Mouse (Mus musculus) cortical plate, adult 2 months (tissue): ENCODE measurements around the gene Loxl3.

ENCODE experiments used
- CTCF ChIP-seq: fragments of 200-500 bp; IDR thresholded peaks from 2 replicates; pipeline ENCODE4 v1.5.1; 2011; ENCODE audit warnings: mild to moderate bottlenecking, control low read depth, low read length; ENCODE audit not compliant: insufficient read depth; ENCODE audit errors: extremely low read depth
- POLR2A ChIP-seq: fragments of 200-500 bp; IDR thresholded peaks from 2 replicates; pipeline ENCODE4 v1.6.1; 2011; ENCODE audit warnings: mild to moderate bottlenecking, low read length, control low read depth; ENCODE audit not compliant: insufficient read depth; ENCODE audit errors: extremely low read depth

DNA sequence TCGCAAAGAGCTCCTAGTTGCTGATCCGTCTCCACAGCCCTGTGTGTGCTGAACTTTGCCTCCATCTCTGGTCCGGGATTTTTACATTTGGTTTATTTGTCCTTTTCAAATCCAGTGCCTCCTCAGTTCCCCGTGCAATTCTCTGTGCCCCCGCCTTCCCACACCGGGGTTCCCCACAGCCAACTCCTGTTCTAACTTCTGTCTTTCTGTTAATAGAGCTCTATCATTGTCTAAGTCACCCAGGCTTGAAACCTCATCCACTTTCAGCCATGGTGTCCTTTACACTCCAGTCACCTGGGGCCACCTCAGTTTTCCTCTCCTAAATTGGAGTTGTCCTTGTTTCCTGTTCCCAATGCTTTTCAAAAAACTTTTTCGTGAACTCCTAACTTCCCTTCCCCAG is 22.7 kb upstream of the Loxl3 start:
- no peak for TF ChIP-seq POLR2A
- TF ChIP-seq CTCF: no peak
